Mouse (Mus musculus): ENCODE measurements around the gene Gm20388.
"Not testable (repeated sequence)": the region's sequence is repeated elsewhere in the genome, so short reads cannot be mapped to it uniquely, and the experiment has no call there.

GRCm38 (mm10) chr8:120334261-120334660 lies 423.6 kb downstream of the Gm20388 start:
- TF ChIP-seq POLR2A, CTCF (IDR thresholded peaks at IDR 0.05; ENCODE audit: extremely low read depth, insufficient read depth, low read length): not testable (repeated sequence)

Measured in cortical plate, adult 2 months (tissue).